Mouse (Mus musculus): ENCODE measurements at regions not wholly inside any gene's neighbourhood (a gene's known extent, or its start where the extent isn't known, plus 50 kb on each side); places are given as distances from the start of the nearest gene placed in this dataset.
A peak's percentile ranks its signal among the peaks of the same experiment; 100 is the strongest.

- Histone ChIP-seq H3K4me1 (replicated peaks) (no peaks in the 10 kb centered on the region), H3K4me2 (no peak overlapping the region), H3K27ac (no peak overlapping the region), H3K27me3 (no peaks in the 10 kb centered on the region), H3K9me3 (replicated peaks) (no peaks in the 10 kb centered on the region), H3K36me3 (no peaks in the 10 kb centered on the region), H3K9ac (no peak overlapping the region), H3K4me3 (replicated peaks) (no peak overlapping the region)
- DNase-seq, result no peak
- WGBS (ENCODE audit: insufficient replicate concordance), result 58% methylated on average over 3 of the region's 3 CpGs
- no peak for ATAC-seq (ENCODE audit: low read depth)
These were observed 90.9 kb upstream of the Kitl start for GRCm38 (mm10) chr10:99924541-99924940.

DNA sequence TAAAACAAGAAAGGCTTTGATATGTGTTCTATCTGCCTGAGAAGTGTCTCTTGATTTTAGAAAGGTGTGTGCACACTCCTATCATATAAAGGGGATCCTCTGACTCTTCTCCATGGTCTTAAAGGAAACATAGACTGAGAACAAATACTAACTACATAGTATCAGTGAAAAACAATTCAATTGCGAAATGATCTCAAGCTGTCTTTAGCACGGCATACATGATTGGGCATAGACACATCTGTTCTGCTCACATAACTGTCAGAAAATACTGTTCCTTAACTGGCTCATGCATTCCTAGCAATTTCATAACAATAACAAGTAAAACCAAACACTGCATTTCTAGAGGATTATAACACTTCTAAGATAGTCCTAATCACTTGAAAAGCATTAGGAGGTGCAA, 95.5 kb upstream of the Kitl start:
- Histone ChIP-seq H3K4me3 (replicated peaks) (no peak overlapping the region), H3K27me3 (no peaks in the 10 kb centered on the region), H3K36me3 (no peaks in the 10 kb centered on the region), H3K9ac (no peak overlapping the region), H3K4me1 (replicated peaks) (no peaks in the 10 kb centered on the region), H3K27ac (no peak overlapping the region), H3K4me2 (no peak overlapping the region), H3K9me3 (replicated peaks) (no peaks in the 10 kb centered on the region; the same call in 1 of the 2 replicates)
- ATAC-seq (ENCODE audit: low read depth), result no peak
- 67% methylated on average over 2 of the region's 2 CpGs for WGBS (ENCODE audit: insufficient replicate concordance)
- DNase-seq, result no peak

- Histone ChIP-seq H3K36me3 (no peaks in the 10 kb centered on the region), H3K9me3 (replicated peaks) (no peaks in the 10 kb centered on the region; the same call in 1 of the 2 replicates), H3K4me2 (no peak overlapping the region), H3K4me1 (replicated peaks) (no peaks in the 10 kb centered on the region), H3K9ac (no peak overlapping the region), H3K4me3 (replicated peaks) (no peak overlapping the region), H3K27ac (no peak overlapping the region), H3K27me3 (no peaks in the 10 kb centered on the region)
- WGBS (ENCODE audit: insufficient replicate concordance), result 67% methylated on average over 7 of the region's 7 CpGs
- ATAC-seq (ENCODE audit: low read depth), result no peak
- DNase-seq, result no peak
These were observed 96.7 kb upstream of the Kitl start for GRCm38 (mm10) chr10:99918567-99919320.

GRCm38 (mm10) chr10:99913846-99914187, 101.6 kb upstream of the Kitl start:
- Histone ChIP-seq H3K4me3 (replicated peaks) (no peak overlapping the region), H3K9ac (no peak overlapping the region)

DNA sequence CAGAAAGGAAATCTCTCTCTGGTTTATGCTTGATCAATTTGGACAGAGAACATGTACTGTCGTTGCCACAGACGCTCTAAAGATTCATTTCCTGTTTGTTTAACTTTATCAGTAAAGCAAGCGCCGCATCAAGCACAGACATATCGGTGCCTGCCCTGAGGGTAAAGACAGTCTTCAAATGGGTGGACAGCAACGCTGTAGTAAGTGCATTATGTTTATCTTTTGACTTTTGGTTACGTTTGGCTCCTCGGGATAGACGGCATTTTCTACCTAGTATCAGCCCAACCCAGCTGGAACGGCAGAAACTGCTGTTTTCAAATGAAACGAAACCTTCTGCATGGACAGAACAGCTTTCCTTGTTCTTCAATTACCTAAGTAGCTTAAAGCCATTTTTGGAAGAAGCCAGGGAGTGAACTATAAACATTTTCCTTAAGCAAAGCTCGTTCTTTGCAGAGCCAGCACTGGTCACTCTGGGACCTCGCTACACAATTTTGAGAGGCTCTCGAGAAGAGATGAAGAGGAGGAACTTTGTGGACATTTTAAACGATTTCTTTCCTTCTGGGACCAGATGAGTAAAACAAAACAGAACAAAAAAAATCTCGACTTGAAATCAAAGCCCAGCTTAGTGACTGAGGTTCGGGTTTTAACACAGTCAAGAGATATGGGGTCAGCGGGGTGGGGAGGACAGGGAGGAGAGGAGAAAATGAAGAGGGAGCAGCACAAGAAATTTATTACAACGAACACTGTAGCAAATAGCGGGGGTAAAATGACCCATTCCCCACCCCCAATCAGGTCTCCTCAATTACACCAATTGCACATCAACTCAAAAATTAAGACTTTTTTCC, 102.2 kb upstream of the Kitl start:
- Histone ChIP-seq H3K4me3 (replicated peaks) (peak overlapping the region; percentile 28), H3K9ac (no peak overlapping the region), H3K9me3 (replicated peaks) (no peaks in the 10 kb centered on the region; the same call in 1 of the 2 replicates), H3K4me2 (peak overlapping the region; percentile 35), H3K27me3 (no peaks in the 10 kb centered on the region), H3K4me1 (replicated peaks) (no peaks in the 10 kb centered on the region), H3K36me3 (no peaks in the 10 kb centered on the region), H3K27ac (no peak overlapping the region)
- no peak for ATAC-seq (ENCODE audit: low read depth)
- WGBS (ENCODE audit: insufficient replicate concordance), result 37% methylated on average over 20 of the region's 20 CpGs
- DNase-seq, result no peak

More at GRCm38 (mm10) chr10:99913846-99914187, 101.6 kb upstream of the Kitl start:
- DNase-seq (no peak), ATAC-seq (ENCODE audit: low read depth) (no peak)
- H3K9me3 ChIP-seq (replicated peaks), result no peaks in the 10 kb centered on the region; the same call in 1 of the 2 replicates
- H3K27ac ChIP-seq, result no peak overlapping the region
- H3K27me3 ChIP-seq, result no peaks in the 10 kb centered on the region
- no peaks in the 10 kb centered on the region for H3K4me1 ChIP-seq (replicated peaks)
- peak overlapping the region; percentile 35 for H3K4me2 ChIP-seq
- WGBS (ENCODE audit: insufficient replicate concordance), result 63% methylated on average over 3 of the region's 4 CpGs
- H3K36me3 ChIP-seq, result no peaks in the 10 kb centered on the region

DNA sequence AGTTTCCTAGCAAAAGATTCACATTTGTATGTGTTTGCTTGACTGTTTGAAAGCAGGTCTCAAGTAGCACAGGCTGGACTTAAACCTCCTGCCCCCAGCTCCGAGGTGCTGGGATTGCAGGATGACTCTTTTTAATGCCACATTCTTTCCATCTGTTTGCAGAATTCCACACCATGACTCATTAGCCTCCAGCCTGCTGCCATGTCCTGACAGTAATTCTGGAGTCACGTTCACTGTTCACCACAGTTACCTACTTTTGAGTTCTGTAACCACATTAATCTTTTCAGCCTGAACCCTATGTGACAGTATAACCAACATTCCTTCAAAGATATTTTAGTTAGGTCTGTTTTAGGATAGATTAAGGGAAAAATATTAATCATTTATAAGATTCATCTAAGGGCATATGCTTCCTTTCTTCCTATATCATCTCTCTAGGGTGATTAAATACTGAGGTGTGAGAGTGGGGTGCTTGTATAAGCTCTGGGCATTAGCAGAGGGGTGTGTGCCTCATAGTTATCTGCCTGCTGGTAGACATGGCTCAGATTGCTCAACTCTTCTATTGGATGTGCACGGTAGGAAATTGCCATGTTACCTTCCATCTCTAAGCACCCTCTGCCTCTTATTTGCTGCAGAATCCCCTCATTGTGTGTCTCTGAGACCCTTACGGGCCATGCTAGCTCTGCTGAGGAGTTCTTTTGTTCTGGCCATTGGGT, 105.3 kb upstream of the Kitl start:
- ATAC-seq (ENCODE audit: low read depth) (no peak), DNase-seq (no peak)
- WGBS (ENCODE audit: insufficient replicate concordance), result 57% methylated on average over 4 of the region's 4 CpGs
- H3K27me3 ChIP-seq, result no peaks in the 10 kb centered on the region
- H3K27ac ChIP-seq, result no peak overlapping the region
- H3K4me3 ChIP-seq (replicated peaks), result no peak overlapping the region
- no peak overlapping the region for H3K9ac ChIP-seq
- no peaks in the 10 kb centered on the region for H3K9me3 ChIP-seq (replicated peaks)
- H3K4me1 ChIP-seq (replicated peaks), result no peaks in the 10 kb centered on the region
- H3K4me2 ChIP-seq, result no peak overlapping the region
- no peaks in the 10 kb centered on the region for H3K36me3 ChIP-seq

DNA sequence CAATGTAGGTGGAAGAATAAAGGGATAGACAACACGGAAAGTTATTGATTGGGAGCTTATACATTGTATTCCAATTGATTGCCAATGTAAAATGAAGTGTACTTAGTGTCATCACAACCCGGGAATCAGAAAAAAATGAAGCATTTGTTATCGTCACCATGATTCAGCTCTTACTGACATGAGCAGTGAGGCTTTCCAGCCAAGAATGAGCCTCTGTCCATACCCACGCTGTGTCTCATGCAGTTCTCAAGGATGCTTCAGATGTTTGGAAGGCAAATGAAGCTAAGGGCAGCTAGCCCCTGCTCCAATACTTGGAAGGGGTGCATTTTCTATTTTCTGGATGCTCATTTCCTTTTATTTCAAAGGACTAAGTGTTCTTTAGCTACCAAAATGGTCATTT, 107.4 kb upstream of the Kitl start:
- Histone ChIP-seq H3K4me3 (replicated peaks) (no peak overlapping the region), H3K9ac (no peak overlapping the region), H3K27me3 (no peaks in the 10 kb centered on the region), H3K27ac (no peak overlapping the region), H3K4me2 (no peak overlapping the region), H3K9me3 (replicated peaks) (no peaks in the 10 kb centered on the region), H3K36me3 (no peaks in the 10 kb centered on the region), H3K4me1 (replicated peaks) (no peaks in the 10 kb centered on the region)
- ATAC-seq (ENCODE audit: low read depth) (no peak), DNase-seq (no peak)
- 59% methylated on average over 4 of the region's 4 CpGs for WGBS (ENCODE audit: insufficient replicate concordance)

GRCm38 (mm10) chr10:99906778-99907435, 108.5 kb upstream of the Kitl start:
- ATAC-seq (ENCODE audit: low read depth) (no peak), DNase-seq (no peak)
- 71% methylated on average over 6 of the region's 6 CpGs for WGBS (ENCODE audit: insufficient replicate concordance)
- no peak overlapping the region for H3K4me3 ChIP-seq (replicated peaks)
- no peaks in the 10 kb centered on the region for H3K27me3 ChIP-seq
- H3K4me1 ChIP-seq (replicated peaks), result no peaks in the 10 kb centered on the region
- H3K36me3 ChIP-seq, result no peaks in the 10 kb centered on the region
- H3K9me3 ChIP-seq (replicated peaks), result no peaks in the 10 kb centered on the region
- H3K27ac ChIP-seq, result no peak overlapping the region
- no peak overlapping the region for H3K4me2 ChIP-seq
- H3K9ac ChIP-seq, result no peak overlapping the region

DNA sequence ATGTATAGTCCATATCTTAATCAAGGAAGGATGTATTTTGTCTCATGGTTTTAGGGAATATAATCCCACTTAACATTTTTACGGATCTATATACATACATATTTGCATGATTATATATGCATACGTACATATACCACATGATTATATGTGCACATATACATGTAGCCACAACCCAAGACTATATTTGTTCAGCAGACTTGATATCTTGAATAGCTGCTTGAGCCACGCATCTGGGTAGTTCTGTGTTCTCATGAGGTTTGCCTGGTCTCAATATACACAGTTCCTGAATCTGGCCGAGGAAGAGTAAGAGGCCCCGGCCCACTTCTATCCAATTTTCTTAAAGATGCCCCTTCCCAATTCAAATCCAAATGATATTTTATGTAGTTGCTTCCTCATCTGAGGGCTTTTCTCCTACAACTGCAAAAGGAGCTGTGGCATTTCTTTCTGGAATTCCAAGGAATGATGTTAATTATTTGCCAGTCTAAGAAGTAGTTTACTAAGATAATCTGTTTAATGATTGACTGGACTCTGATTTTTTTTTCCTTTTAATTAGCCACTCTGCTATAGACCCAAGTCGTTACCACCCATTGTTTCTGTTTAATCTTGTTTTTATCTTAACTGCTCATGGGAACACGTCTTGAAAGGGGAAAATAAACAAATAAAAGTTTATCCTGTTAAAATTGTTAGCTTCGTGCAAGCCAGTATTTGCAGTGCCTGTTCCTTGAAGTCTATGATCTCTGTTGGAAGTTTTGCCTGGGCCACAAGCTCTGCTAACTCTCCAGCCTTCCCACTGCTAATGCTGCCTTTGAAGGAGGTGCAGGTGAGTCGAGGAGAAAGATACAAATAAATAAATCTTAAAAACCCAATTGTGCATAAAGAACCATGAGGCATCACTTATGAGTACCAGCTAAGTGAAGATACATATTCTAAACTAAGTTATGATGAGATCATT, 112.9 kb upstream of the Kitl start:
- H3K36me3 ChIP-seq, result no peaks in the 10 kb centered on the region
- no peaks in the 10 kb centered on the region for H3K27me3 ChIP-seq
- H3K9ac ChIP-seq, result no peak overlapping the region
- H3K4me3 ChIP-seq (replicated peaks), result no peak overlapping the region
- ATAC-seq (ENCODE audit: low read depth) (no peak), DNase-seq (no peak)
- 54% methylated on average over 9 of the region's 9 CpGs for WGBS (ENCODE audit: insufficient replicate concordance)
- no peak overlapping the region for H3K27ac ChIP-seq
- no peak overlapping the region for H3K4me2 ChIP-seq
- H3K9me3 ChIP-seq (replicated peaks), result no peaks in the 10 kb centered on the region
- no peaks in the 10 kb centered on the region for H3K4me1 ChIP-seq (replicated peaks)

Data from liver, embryonic 13.5 days (tissue).